Mouse (Mus musculus) heart, adult 2 months (tissue): ENCODE measurements at regions not wholly inside any gene's neighbourhood (a gene's known extent, or its start where the extent isn't known, plus 50 kb on each side); places are given as distances from the start of the nearest gene placed in this dataset.

Experiments
- DNase-seq, 2 experiments: peaks; one replicate each; pipeline ENCODE4 v3.0.0; 2021
- H3K27ac ChIP-seq: fragments of 200-600 bp; 2 replicates; pipeline ENCODE4 v1.8.1; 2022
- H3K27me3 ChIP-seq: fragments of 200-500 bp; 2 replicates; pipeline ENCODE4 v1.6.1; 2012; ENCODE audit warnings: mild to moderate bottlenecking, low read length, inconsistent platforms, mixed read lengths; ENCODE audit not compliant: control insufficient read depth, insufficient read depth
- H3K36me3 ChIP-seq: fragments of 200-500 bp; 2 replicates; pipeline ENCODE4 v1.6.1; 2012; ENCODE audit warnings: low read length, inconsistent platforms; ENCODE audit not compliant: control insufficient read depth, insufficient read depth
- H3K4me1 ChIP-seq: fragments of 200-500 bp; 2 replicates; pipeline ENCODE4 v1.6.1; 2011; ENCODE audit warnings: low read length; ENCODE audit not compliant: control insufficient read depth, insufficient read depth
- H3K4me3 ChIP-seq: fragments of 200-600 bp; 2 replicates; pipeline ENCODE4 v1.8.1; 2022
- H3K79me2 ChIP-seq: fragments of 200-500 bp; replicated peaks from 2 replicates; pipeline ENCODE4 v1.6.1; 2012; ENCODE audit warnings: mild to moderate bottlenecking, inconsistent platforms, low read length, moderate library complexity, mixed read lengths; ENCODE audit not compliant: control insufficient read depth, insufficient read depth
- H3K9ac ChIP-seq: fragments of 200-500 bp; 2 replicates; pipeline ENCODE4 v1.6.1; 2012; ENCODE audit warnings: low read depth, mild to moderate bottlenecking, control low read depth, inconsistent platforms, low read length, mixed read lengths
- CTCF ChIP-seq: fragments of 200-600 bp; IDR thresholded peaks from 2 replicates; pipeline ENCODE4 v1.8.1; 2022; ENCODE audit warnings: antibody characterized with exemption, mild to moderate bottlenecking, moderate library complexity
- EP300 ChIP-seq: fragments of 200-500 bp; IDR thresholded peaks from 2 replicates; pipeline ENCODE4 v1.6.1; 2011; ENCODE audit warnings: low read depth, low read length, control low read depth; ENCODE audit not compliant: insufficient read depth
- POLR2A ChIP-seq: fragments of 200-500 bp; IDR thresholded peaks from 2 replicates; pipeline ENCODE4 v1.6.1; 2011; ENCODE audit warnings: mild to moderate bottlenecking, low read depth, low read length, control low read depth; ENCODE audit not compliant: insufficient read depth
- WGBS: fragments of 180-500 bp; shearing (Covaris S2); methylation state at CpG from one replicate; pipeline ENCODE4 v1.1.7; 2018; 5-methylcytosine and 5-hydroxymethylcytosine counted together
- intact Hi-C: fragments of 180-260 bp; cut with DNase I; formaldehyde crosslinking; loops from one replicate; pipeline ENCODE4 v1.15.1; 2025

- Histone ChIP-seq H3K27ac (no peak overlapping the region), H3K4me1 (no peaks in the 10 kb centered on the region; the same call in none of the 2 replicates), H3K27me3 (no peaks in the 10 kb centered on the region), H3K36me3 (no peaks in the 10 kb centered on the region), H3K9ac (no peak overlapping the region), H3K4me3 (no peak overlapping the region), H3K79me2 (no peaks in the 10 kb centered on the region)
- 63% methylated on average over 7 of the region's 7 CpGs for WGBS
- no peak for TF ChIP-seq CTCF
- TF ChIP-seq EP300 = no peak
- TF ChIP-seq POLR2A = no peak
- peak; percentile 26 to 36 for DNase-seq
- intact Hi-C loops = no loop called here
These were observed 251.3 kb downstream of the Bcl11b start for GRCm38 (mm10) chr12:107752126-107752525.

- no peaks in the 10 kb centered on the region; the same call in none of the 2 replicates for H3K4me1 ChIP-seq
- TF ChIP-seq CTCF (no peak), EP300 (no peak)
- no peaks in the 10 kb centered on the region for H3K36me3 ChIP-seq
- H3K9ac ChIP-seq = no peak overlapping the region
- H3K27ac ChIP-seq = no peak overlapping the region
- peak in 1 of 2 experiments; percentile 17 for DNase-seq
- H3K27me3 ChIP-seq = no peaks in the 10 kb centered on the region
- H3K79me2 ChIP-seq = no peaks in the 10 kb centered on the region
- intact Hi-C loops = no loop called here
- no peak overlapping the region for H3K4me3 ChIP-seq
- 35% methylated on average over 8 of the region's 8 CpGs for WGBS
These were observed 250.8 kb downstream of the Bcl11b start for GRCm38 (mm10) chr12:107752587-107752986.

- Histone ChIP-seq H3K9ac (no peak overlapping the region), H3K4me1 (no peaks in the 10 kb centered on the region; the same call in none of the 2 replicates), H3K79me2 (no peaks in the 10 kb centered on the region), H3K27ac (no peak overlapping the region), H3K4me3 (no peak overlapping the region), H3K36me3 (no peaks in the 10 kb centered on the region), H3K27me3 (no peaks in the 10 kb centered on the region)
- intact Hi-C loops = no loop called here
- DNase-seq = peak; percentile 72 to 81
- TF ChIP-seq POLR2A (no peak), EP300 (no peak), CTCF (no peak)
- WGBS = 62% methylated on average over 8 of the region's 8 CpGs
These were observed 250.4 kb downstream of the Bcl11b start for GRCm38 (mm10) chr12:107753022-107753421.

GRCm38 (mm10) chr12:107753536-107753935 is 249.9 kb downstream of the Bcl11b start:
- TF ChIP-seq CTCF = no peak
- TF ChIP-seq POLR2A = no peak
- TF ChIP-seq EP300 = no peak
- 41% methylated on average over 6 of the region's 6 CpGs for WGBS
- no peaks in the 10 kb centered on the region for H3K79me2 ChIP-seq
- H3K4me1 ChIP-seq = no peaks in the 10 kb centered on the region; the same call in none of the 2 replicates
- no peak overlapping the region for H3K27ac ChIP-seq
- no peak overlapping the region for H3K4me3 ChIP-seq
- no peak overlapping the region for H3K9ac ChIP-seq
- intact Hi-C loops = no loop called here
- no peak for DNase-seq
- no peaks in the 10 kb centered on the region for H3K36me3 ChIP-seq
- H3K27me3 ChIP-seq = no peaks in the 10 kb centered on the region

- H3K79me2 ChIP-seq = no peaks in the 10 kb centered on the region
- intact Hi-C loops = no loop called here
- no peak overlapping the region for H3K27ac ChIP-seq
- no peak overlapping the region for H3K9ac ChIP-seq
- no peak for TF ChIP-seq CTCF
- no peak for TF ChIP-seq EP300
- no peak for TF ChIP-seq POLR2A
- DNase-seq = peak in 1 of 2 experiments; percentile 14
- H3K27me3 ChIP-seq = no peaks in the 10 kb centered on the region
- H3K4me3 ChIP-seq = no peak overlapping the region
- no peaks in the 10 kb centered on the region; the same call in none of the 2 replicates for H3K4me1 ChIP-seq
- H3K36me3 ChIP-seq = no peaks in the 10 kb centered on the region
- 83% methylated on average over 8 of the region's 8 CpGs for WGBS
These were observed 248.5 kb downstream of the Bcl11b start for GRCm38 (mm10) chr12:107754885-107755284.

- H3K27ac ChIP-seq = no peak overlapping the region
These were observed 247.4 kb downstream of the Bcl11b start for GRCm38 (mm10) chr12:107755820-107756517.

More at GRCm38 (mm10) chr12:107755820-107756517, 247.4 kb downstream of the Bcl11b start:
- H3K4me3 ChIP-seq = no peak overlapping the region
- 72% methylated on average over 13 of the region's 13 CpGs for WGBS
- no peaks in the 10 kb centered on the region for H3K27me3 ChIP-seq
- H3K36me3 ChIP-seq = no peaks in the 10 kb centered on the region
- DNase-seq = peak; percentile 60 to 67
- intact Hi-C loops = no loop called here
- no peak for TF ChIP-seq POLR2A
- TF ChIP-seq CTCF = no peak
- no peak for TF ChIP-seq EP300
- H3K9ac ChIP-seq = no peak overlapping the region
- no peaks in the 10 kb centered on the region; the same call in none of the 2 replicates for H3K4me1 ChIP-seq
- H3K79me2 ChIP-seq = no peaks in the 10 kb centered on the region
